Mouse (Mus musculus): Measurements from ENCODE around the gene Tmem88.

Gene Tmem88

DNA sequence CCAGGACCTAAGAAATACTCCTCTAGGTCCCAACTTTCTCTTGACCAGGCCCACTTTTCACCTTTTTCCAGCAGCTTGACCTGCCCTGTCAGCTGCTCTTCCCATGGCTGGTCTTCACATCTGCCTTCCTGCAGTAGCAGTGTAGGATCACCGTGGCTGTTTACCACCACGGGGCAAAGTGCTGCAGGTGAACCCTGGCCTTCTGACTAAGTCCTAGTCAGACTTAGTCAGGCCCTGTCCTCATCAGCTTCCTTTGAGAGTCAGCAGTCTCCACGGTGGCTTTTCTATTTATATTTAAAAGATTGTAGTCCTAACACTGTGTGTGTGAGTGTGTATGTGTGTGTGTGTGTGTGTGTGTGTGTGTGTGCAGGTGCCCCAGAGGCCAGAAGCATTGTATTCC lies 20.3 kb downstream of the Tmem88 start:
- DNase-seq: no peak

DNA sequence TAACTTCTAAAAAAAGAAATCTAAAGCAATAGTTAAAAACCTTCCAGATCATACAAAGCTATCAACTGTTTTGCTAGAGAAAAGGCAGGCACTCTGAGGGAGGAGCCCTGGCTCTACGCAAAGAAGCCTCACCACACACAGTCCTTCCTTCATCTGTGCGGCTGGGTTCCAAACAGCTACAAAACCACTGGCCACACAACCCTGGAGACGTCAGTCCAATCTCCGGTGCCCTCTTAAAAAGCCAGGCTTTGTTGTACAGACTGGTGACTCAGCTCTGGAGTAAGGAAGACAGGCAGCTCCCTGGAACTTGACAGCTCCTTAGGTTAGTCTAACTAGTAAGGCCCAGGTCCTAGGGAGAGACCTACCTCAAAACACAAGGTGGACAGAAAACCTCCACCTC lies 22.4 kb downstream of the Tmem88 start:
- no peak for DNase-seq

DNA sequence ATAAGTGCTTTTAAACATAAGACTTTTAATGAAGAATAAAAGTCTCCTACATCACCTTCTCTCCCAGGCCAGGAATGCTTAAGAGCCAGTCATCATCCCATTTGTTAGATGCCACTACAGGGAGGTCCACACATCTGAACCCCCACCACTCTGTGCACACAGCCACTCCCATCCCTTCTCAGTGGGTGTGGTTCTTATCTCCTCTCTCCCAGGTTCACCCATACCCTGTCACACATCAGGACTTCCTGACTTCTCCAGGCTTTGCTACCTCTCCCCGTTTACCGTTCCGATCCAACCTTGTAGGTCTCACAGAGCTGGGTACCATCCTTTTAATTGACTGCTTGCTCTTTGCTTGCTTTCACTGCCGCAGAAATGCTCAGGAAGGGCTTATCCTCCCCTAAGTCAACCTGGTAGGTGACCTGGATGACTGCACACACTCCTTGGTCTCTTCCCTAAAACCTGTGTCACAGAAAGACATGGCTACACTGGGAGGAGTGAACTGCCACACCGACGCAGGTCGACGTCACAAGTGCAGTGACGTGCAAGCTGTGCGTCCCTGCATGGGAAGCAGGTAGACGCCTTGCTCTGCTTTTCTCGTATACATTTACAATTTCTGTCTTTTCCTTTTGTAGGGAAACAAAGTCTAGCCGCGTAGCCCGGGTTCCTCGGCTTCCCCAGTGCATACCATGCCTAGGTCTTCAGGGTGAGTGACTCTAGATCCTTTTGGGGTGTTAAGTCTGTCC lies 24.6 kb downstream of the Tmem88 start:
- DNase-seq: no peak

DNA sequence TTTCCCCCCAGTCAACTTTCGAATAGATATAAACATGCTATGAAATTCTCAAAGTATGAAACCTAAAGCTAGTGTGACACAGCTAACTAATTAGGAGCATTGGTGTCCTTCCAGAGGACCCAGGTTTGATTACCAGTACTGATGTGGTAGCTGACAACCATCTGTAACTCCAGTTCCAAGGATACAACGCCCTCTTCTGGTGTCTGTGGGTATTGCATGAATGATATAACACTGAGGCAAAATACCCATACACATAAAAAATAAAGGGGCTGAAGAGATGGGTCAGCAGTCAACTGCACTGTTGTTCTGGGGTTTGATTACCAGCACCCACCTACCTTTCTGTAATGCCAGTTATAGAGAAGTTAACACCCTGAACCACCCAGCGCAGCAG lies 25.3 kb downstream of the Tmem88 start:
- no peak for DNase-seq

DNA sequence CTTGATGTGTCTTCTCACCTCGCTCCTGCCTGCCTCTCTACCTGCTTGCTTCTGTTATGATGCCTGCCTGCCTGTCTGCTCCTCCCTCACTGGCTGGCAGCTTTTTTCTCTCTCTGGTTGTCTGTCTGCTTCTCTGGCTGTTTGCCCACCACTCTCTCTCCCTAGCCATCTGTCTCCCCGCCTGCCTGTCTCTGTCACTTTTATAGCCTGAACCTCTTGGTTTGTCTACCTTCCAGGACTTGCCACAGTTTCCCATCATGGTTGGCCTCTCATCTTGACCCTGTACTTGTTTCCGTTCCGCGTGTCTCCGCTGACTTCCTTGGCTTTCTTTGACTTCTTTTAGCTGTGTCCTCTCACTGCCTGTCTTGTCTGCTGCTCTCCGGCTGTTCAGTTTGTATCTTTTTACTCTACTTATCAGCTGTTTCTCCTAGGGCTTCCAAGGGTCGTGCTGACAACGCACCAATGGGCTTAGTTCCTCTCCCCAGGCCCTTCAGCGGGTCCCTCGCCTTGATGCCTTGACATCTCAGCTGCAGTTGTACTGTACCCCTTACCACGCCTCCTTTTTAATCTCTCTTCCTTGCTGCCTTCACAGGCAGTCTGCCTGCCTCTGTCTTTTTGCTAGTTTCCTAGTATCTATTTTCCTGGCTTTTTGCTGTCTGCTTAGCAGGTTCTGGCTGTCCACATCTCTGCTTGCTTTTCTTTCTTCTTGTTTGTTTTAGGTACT lies 25.8 kb downstream of the Tmem88 start:
- peak; percentile 72 for DNase-seq

DNA sequence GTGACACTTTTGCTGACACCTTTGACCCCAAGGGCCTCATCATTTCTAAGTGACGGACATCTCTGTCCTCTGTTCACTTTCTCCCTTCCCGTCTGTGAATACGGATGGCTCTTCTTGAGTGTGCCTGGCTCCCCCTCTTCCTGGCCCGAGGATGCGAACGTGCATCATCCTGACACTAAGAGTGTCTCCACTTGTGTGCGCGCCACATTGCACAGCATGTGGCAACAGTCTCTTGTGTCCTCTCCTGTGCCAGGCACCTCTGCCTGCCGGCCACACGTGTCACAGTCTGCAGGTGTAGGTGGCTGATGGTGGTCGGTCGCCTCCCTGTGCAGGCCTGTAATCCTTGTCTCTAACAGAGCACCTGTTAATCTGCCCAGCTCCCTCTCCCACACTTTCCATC lies 26.4 kb downstream of the Tmem88 start:
- no peak for DNase-seq

DNA sequence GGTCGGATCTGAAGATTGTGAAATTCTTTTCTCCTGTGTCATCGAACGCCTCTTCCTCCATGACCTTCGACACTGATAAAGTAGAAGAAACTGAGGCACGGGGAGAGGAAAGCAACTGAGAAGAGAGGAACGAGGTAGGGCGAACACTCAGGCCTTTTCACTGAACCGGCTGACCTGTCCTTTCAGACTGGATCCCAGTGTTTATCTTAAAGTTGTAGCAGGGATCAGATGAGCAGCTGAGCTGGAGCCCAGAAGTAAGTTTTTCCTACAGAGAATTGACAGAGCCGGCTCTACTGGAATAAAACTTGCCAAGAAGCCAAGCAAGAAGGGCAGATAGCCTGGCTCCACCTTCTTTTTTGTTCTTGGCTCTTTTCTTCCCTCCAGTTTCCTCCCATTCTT lies 27.2 kb downstream of the Tmem88 start:
- DNase-seq: no peak

DNA sequence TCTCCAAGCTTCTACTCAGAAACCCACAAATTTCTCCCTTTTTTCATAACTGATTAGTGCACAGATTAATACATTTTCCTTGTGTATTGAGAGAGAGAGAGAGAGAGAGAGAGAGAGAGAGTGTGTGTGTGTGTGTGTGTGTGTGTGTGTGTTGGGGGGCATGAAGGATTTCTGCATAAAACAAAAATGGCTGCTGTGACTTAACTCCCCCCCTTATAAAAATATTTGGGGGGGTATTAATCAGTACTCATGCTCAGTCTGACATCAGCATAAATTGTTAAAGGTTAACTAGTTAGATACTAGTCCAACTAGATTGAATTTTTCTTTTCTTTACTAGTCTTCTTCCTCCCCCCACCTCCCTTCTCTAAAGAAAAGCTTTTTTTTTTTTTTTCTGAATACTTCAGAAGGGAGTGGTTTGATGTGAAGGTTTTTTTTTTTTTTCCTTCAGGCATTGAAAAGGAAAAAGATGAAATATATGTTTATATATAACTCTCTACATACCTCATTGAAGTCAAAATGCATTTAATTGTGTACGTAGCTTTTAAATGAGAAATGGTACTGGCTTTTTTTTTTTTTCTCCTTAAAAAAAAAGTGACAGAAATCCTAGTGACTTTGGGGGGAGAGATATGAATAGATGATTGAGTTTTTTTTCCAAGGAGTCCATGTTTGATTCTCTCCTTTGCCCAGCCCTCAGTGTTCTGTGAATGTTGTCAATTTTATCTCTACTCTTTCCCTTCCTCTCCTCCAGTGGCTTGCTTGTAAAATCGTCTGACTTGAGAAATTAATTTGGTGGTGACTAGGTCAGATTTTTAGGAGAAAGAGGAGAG lies 27.8 kb downstream of the Tmem88 start:
- DNase-seq: no peak

DNA sequence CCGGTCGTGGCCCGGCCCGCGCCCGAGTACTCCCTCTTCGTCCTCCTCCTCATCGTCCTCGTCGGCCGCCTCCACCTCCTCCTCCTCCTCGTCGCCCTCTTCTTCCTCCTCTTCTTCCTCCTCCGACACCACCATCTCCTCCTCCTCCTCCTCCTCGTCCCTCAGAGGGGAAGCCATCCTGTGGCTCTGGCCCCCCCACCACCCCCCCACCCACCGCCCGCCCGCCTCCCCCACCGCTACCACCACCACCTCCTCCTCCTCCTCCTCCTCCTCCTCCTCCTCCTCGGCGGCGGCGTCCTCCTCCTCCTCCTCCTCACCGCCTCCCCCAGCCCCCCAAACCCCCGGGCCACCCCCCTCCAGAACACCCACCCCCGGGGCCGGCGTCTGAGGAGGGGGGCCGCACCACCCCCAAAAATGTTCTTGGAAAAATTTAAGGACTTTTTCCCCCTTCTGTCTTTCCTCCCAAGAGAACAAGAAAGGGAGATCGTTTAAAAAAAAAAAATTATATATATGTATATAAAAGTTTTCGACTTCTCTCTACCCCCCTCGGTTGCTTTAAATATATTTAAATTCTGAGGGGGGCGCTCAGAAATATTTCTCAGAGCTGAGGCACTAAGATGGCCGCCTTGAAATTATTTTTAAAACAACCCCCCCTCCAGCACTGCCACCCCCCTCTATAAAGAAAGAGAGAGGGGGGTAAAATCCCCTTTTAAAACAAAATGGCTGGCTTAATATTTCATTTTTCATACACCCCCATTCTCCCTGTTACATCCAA lies 28.6 kb downstream of the Tmem88 start, which contains the start of gene Chd3:
TSS of gene Chd3 (minus strand) at position 192 of the 775 bp plus-strand sequence.
- no peak for DNase-seq

DNA sequence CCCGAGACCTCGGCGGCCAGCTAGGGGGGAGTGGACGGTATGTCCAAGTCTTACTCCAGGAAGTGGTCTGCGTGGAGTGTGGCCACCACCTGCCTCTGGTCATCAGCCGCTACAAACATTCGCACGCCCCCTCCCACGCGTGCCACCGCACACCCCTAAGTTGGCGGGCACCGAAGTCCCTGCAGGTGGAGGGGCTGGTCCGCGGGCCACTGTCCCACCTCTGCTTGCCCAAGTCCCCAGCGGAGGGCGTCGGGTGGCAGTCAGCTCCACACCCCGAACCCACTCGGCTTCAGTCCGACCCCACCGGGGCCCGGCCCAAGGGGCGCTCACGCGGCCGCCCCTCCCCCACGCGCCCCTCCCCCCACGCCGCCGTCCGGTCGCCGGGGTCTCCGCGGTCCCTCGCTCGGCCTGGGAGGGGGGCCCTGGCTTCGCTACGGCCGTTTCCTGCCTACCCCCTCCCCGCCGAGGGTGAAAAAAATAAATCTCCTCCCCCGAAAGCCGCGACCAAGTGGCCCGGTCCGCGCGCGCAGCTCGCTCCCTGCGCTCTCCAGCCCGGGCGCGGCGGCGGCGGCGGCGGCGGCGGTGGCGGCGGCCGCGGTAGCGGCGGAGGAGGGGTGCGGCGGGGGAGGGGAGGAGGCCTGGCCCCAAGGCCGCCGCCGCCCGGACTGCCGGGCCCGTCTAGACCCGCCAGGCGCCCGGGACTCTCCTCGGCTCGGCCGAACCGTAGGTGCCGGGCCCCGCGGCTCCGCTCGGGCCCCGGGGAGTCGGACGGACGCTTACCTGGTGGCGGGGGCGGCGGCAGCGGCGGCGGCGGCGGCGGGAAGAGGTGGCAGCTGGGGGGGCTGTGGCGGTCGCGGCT lies 29.4 kb downstream of the Tmem88 start:
- DNase-seq: no peak

DNA sequence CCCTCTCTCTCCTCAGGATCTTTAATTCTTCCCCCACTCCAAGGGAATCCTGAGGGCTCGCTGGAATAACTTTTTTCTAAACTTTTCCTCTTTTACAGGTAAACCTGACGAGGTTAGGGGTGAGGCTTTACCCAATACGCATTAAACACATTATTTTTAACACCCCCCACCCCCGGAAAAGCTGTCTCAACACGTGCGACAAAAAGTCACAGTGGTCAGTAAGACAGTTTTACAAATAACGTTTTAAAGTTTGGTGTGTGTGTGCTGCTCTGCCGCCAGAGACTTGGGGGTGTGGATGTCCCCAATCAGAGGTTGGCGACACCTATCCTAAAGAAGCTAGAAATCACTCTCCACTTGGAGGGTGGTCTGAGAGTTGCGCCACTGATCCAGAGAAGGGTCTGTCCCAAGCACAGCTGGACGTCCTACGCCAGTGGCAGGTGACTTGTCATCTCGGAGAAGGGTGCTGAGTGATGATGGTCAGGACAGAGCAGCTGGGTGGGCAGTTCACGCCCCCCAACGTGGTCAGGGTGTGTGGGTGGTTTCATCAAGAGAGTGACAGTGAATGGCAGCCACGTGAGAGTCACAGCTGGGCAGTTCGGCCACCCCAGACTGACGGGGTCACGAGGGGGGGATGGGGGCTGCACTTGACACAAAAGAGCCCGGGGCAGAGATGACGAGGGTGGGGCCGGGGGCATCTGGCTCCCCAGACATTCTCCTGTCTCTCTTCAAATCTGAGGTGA lies 30.2 kb downstream of the Tmem88 start:
- no peak for DNase-seq

DNA sequence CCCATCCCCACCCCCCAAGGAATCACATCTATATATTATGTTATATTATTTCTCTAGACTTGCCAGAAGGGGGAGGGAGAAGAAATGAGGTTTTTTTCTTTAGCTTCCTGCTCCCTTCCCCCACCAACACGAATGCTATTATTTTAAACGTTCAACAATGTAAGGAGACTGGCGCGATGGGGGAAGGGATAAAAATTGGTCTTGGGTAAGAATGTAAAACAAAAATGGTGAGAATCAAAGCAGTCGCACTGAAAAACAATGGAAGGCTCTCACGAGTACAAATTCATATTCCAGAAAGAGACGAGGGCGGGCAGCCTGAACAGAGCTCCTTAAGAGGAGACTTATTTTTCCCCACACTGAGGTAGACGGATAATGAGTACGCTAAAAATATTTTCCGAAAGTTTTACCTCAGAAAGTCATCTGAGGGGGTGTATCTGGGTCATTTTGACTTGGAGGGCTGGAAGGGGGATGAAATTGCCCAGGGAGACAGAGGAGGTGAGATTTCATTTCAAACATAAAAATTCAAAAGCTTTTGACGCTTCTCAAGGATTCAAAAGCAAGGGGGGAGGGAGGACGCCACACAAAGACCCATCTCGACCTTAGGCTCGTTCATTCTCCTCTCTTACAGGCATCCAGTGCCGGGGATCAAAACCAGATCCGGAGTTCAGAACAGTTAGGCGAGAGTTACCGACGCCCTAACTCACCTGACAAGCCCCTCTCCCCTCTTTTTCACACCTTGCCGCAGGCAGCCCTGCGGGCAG lies 31.0 kb downstream of the Tmem88 start:
- DNase-seq: no peak

DNA sequence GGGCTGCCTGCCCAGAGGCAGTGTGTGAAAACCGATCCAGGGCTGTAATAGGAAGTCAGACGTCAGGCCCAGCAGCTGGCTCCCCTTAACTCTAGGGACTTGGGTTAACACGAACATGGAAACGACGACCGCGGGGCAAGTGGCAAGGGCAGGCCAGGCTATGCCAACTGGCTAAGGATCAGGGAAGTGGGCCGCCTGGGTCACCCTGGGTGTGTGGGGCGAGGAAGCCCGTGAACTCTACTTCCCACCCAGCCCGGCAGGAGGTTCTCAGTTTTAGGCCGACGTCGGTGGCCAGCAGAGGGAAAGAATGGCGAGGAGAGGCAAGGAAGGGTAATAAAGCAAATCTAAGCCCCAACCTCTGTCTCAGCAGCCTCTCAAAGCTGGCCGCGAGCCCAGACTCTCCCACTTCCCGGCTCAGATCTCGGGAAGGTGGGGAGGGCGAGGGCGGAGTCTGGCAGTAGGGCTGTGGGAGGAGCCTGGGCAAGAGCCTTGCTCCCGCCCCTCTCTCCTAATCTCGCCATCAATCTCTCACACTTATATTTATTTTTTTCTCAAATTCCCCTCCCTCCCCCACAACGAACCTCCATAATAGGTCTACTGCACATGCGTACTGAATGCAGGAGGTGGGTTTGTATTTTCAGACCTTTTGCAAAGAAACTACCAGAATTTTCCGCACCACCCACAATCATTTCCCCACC lies 31.7 kb downstream of the Tmem88 start:
- DNase-seq: peak; percentile 97

DNA sequence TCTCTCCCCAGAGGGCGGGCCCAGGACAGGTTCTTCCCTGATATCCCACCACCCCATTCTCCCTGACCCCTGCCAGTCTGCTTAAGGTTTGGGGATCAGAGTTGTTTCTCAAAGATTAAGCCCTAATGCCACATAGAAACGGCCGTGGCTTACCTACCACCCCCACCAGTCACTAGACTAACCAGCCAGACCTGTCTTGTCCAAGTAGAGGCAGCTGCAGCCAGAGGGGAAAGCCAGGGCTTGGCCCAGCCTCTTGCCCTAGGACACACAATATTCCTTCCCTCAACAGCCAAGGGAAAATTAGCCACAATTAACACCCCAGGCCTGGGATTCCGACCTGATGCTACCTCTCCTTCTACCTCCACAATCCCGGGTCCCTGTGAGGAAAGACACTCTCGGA lies 32.3 kb downstream of the Tmem88 start:
- no peak for DNase-seq

DNA sequence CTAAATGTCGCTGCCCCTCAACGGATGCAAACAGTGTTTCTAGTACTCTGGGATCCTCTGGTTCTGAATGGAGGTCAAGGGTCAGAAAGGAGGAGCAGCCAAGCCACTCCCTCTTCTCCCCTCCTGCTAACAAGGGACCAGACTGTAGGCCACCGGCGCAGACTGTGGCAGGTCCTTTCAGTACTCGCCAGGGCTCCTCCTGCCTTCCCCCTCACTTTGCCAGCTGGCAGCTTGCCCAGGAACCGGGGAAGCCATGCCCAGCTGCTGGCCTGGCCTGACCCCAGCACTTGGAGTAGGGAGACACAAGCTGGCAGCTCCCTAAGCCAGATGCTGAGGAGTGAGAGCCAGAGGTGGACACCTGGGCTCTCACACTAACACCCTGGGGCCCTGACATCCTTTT lies 33.1 kb downstream of the Tmem88 start:
- DNase-seq: peak; percentile 91

DNA sequence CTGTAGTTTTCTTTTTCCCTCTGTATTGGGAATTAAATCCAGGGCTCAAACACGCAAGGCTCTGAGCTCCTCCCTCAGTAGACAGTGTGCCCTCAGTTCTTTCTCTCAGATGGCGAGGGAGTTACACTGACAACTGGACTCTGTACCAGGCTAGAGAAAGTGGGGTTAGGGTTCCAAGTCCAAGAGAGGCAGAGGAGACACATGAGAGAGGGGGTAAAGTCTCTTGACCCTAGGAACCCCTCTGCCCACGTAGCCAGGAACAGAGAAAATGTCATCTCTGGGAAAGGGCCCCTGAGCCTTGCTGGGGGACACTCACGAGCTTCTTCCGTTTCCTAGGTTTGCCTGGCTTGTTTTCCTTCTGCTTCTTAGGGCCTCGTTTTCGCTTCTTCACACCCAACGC lies 33.7 kb downstream of the Tmem88 start:
- no peak for DNase-seq

DNA sequence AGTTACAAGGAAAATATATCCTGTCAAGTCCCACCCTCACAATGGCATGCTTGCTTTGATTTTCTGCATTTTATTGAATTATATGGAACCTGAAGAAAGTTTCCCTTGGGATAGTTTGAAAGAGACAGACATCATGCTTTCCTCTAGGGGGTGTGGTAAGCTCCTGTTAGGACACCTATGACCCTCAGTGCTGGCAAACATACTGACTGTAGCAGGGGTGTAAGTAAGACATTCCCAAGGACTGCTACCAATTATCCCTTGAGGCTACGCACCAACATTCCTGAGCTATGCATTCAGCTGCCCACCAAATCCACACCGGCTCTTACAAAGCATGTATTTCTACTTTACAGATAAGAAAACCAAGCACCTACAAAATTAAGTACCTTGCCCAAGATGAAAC lies 35.6 kb downstream of the Tmem88 start:
- DNase-seq: no peak

DNA sequence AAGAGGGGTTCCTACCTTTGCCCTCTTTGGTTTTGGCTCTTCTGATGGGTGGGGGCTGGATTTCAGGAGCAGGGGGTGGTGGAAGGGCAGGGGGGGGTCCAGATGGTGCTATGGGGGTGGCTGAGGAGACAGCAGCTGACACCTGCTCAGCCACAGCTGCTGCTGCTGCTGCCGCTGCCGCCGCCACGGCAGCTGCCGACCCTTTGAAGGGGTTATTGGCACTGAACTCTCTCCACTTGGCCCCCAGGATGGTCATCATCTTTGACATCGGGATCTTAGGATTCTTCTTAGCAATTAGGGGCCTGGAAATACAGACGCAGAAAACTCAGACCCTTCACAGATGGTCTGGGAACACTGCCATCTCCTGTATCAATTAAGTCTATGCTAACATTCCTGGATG lies 36.0 kb downstream of the Tmem88 start:
- DNase-seq: no peak

DNA sequence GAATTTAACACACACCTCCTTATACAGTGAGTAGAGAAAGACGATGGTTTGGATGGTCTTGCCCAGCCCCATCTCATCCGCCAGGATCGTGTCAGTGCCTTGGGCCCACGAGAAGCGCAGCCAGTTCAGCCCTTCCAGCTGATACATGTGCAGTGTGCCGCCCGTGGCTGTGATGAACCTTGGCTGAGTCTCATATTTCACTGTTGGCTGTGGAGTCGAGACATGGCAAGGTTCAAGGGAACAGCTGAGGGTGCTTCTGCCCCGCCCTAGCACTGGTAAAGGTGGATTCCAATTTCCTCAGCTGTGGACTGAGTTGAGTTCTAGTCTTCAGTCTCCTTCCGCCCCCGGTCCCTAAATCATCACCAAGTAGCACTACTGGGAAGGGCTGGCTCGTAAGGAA lies 40.3 kb downstream of the Tmem88 start:
- no peak for DNase-seq

DNA sequence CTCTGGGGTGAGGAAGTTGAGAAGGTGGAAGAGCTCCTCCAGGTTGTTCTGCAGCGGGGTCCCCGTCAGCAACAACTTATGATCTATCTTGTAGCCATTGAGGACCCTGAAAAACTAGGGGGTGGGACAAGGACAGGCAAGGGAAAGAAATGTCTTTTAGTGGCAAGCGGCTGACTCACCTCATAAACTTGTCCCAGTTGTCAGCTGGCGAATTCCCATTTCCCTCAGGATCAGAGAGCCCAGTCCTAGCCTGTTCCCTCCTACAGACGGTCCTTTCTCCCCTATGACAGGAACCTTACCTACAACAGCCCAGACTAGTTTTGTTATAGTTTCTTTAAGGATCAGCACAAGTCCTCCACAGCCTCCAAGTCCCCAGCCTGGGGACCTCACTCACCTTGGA lies 41.5 kb downstream of the Tmem88 start:
- no peak for DNase-seq

Data from right cerebral cortex, adult 18-20 months (tissue).